Mouse (Mus musculus): ENCODE measurements around the gene Man1c1. TPM values are rescaled to one million over a fixed set of nuclear protein-coding genes. Genes with fewer than 3 reads are reported as not detected.

Man1c1 gene
- polyA plus RNA-seq, 1 experiment from 2014 or later: 4.5 TPM

- Histone ChIP-seq H3K4me3 (no peak overlapping the region), H3K27ac (no peak overlapping the region), H3K4me2 (replicated peaks) (no peak overlapping the region), H3K9ac (no peak overlapping the region), H3K9me3 (no peaks in the 10 kb centered on the region), H3K36me3 (no peaks in the 10 kb centered on the region), H3K4me1 (peaks cover 9% of the 10 kb centered on the region), H3K27me3 (no peaks in the 10 kb centered on the region)
- WGBS: 74% methylated on average over 10 of the region's 10 CpGs
- ATAC-seq (ENCODE audit: insufficient number of reproducible peaks, insufficient read depth, low FRiP score, low TSS enrichment): no peak
These were observed 107.0 kb downstream of the Man1c1 start for GRCm38 (mm10) chr4:134596816-134597692.

- no peak overlapping the region for H3K9ac ChIP-seq
- no peaks in the 10 kb centered on the region for H3K27me3 ChIP-seq
- no peak overlapping the region for H3K27ac ChIP-seq
- ATAC-seq (ENCODE audit: insufficient number of reproducible peaks, insufficient read depth, low FRiP score, low TSS enrichment): no peak
- no peak overlapping the region for H3K4me3 ChIP-seq
- 0 out of 2 replicates have a peak, but pooled peaks cover 3% of the 10 kb centered on the region for H3K4me1 ChIP-seq
- no peaks in the 10 kb centered on the region for H3K9me3 ChIP-seq
- WGBS: 89% methylated on average over 10 of the region's 10 CpGs
- no peaks in the 10 kb centered on the region for H3K36me3 ChIP-seq
- no peak overlapping the region for H3K4me2 ChIP-seq (replicated peaks)
These were observed 109.2 kb downstream of the Man1c1 start for GRCm38 (mm10) chr4:134594731-134595439.

- 0 out of 2 replicates have a peak, but pooled peaks cover 3% of the 10 kb centered on the region for H3K4me1 ChIP-seq
- no peak overlapping the region for H3K27ac ChIP-seq
- no peaks in the 10 kb centered on the region for H3K9me3 ChIP-seq
- H3K4me2 ChIP-seq (replicated peaks): no peak overlapping the region
- H3K4me3 ChIP-seq: no peak overlapping the region
- WGBS: 71% methylated on average over 4 of the region's 4 CpGs
- H3K36me3 ChIP-seq: no peaks in the 10 kb centered on the region
- H3K27me3 ChIP-seq: no peaks in the 10 kb centered on the region
- no peak for ATAC-seq (ENCODE audit: insufficient number of reproducible peaks, insufficient read depth, low FRiP score, low TSS enrichment)
- H3K9ac ChIP-seq: no peak overlapping the region
These were observed 111.6 kb downstream of the Man1c1 start for GRCm38 (mm10) chr4:134592442-134592841.

- no peak overlapping the region for H3K4me3 ChIP-seq
- peak; percentile 22; the same call in 1 of the 2 replicates for ATAC-seq (ENCODE audit: insufficient number of reproducible peaks, insufficient read depth, low FRiP score, low TSS enrichment)
- H3K9me3 ChIP-seq: no peaks in the 10 kb centered on the region
- WGBS: 49% methylated on average over 11 of the region's 11 CpGs
- H3K36me3 ChIP-seq: no peaks in the 10 kb centered on the region
- H3K27ac ChIP-seq: no peak overlapping the region
- 0 out of 2 replicates have a peak, but pooled peaks cover 3% of the 10 kb centered on the region for H3K4me1 ChIP-seq
- H3K27me3 ChIP-seq: no peaks in the 10 kb centered on the region
- no peak overlapping the region for H3K9ac ChIP-seq
- no peak overlapping the region for H3K4me2 ChIP-seq (replicated peaks)
These were observed 112.5 kb downstream of the Man1c1 start for GRCm38 (mm10) chr4:134591506-134592061.

GRCm38 (mm10) chr4:134590227-134590926, 113.7 kb downstream of the Man1c1 start:
- no peak for ATAC-seq (ENCODE audit: insufficient number of reproducible peaks, insufficient read depth, low FRiP score, low TSS enrichment)
- no peak overlapping the region for H3K4me3 ChIP-seq
- WGBS: 79% methylated on average over 10 of the region's 10 CpGs

GRCm38 (mm10) chr4:134589786-134590185, 114.3 kb downstream of the Man1c1 start:
- Histone ChIP-seq H3K4me3 (no peak overlapping the region), H3K9me3 (no peaks in the 10 kb centered on the region), H3K4me1 (0 out of 2 replicates have a peak, but pooled peaks cover 3% of the 10 kb centered on the region), H3K9ac (no peak overlapping the region), H3K27me3 (no peaks in the 10 kb centered on the region), H3K4me2 (replicated peaks) (no peak overlapping the region), H3K36me3 (no peaks in the 10 kb centered on the region), H3K27ac (no peak overlapping the region)
- ATAC-seq (ENCODE audit: insufficient number of reproducible peaks, insufficient read depth, low FRiP score, low TSS enrichment): no peak
- WGBS: 70% methylated on average over 9 of the region's 9 CpGs

More at GRCm38 (mm10) chr4:134590227-134590926, 113.7 kb downstream of the Man1c1 start:
- Histone ChIP-seq H3K4me2 (replicated peaks) (no peak overlapping the region), H3K27me3 (no peaks in the 10 kb centered on the region), H3K9ac (no peak overlapping the region), H3K36me3 (no peaks in the 10 kb centered on the region), H3K27ac (no peak overlapping the region), H3K4me1 (0 out of 2 replicates have a peak, but pooled peaks cover 3% of the 10 kb centered on the region), H3K9me3 (no peaks in the 10 kb centered on the region)

- WGBS: 95% methylated on average over 5 of the region's 5 CpGs
- H3K27me3 ChIP-seq: no peaks in the 10 kb centered on the region
- no peak for ATAC-seq (ENCODE audit: insufficient number of reproducible peaks, insufficient read depth, low FRiP score, low TSS enrichment)
- 0 out of 2 replicates have a peak, but pooled peaks cover 3% of the 10 kb centered on the region for H3K4me1 ChIP-seq
- H3K27ac ChIP-seq: no peak overlapping the region
- no peak overlapping the region for H3K4me3 ChIP-seq
- no peak overlapping the region for H3K9ac ChIP-seq
- H3K36me3 ChIP-seq: no peaks in the 10 kb centered on the region
- no peaks in the 10 kb centered on the region for H3K9me3 ChIP-seq
- no peak overlapping the region for H3K4me2 ChIP-seq (replicated peaks)
These were observed 115.1 kb downstream of the Man1c1 start for GRCm38 (mm10) chr4:134588951-134589350.

- 0 out of 2 replicates have a peak, but pooled peaks cover 3% of the 10 kb centered on the region for H3K4me1 ChIP-seq
- WGBS: 84% methylated on average over 9 of the region's 9 CpGs
- ATAC-seq (ENCODE audit: insufficient number of reproducible peaks, insufficient read depth, low FRiP score, low TSS enrichment): no peak
These were observed 115.8 kb downstream of the Man1c1 start for GRCm38 (mm10) chr4:134588287-134588686.

GRCm38 (mm10) chr4:134587636-134588197, 116.4 kb downstream of the Man1c1 start:
- no peak overlapping the region for H3K4me3 ChIP-seq
- H3K36me3 ChIP-seq: no peaks in the 10 kb centered on the region
- no peak overlapping the region for H3K27ac ChIP-seq
- H3K4me1 ChIP-seq: 0 out of 2 replicates have a peak, but pooled peaks cover 3% of the 10 kb centered on the region
- no peak overlapping the region for H3K4me2 ChIP-seq (replicated peaks)
- no peaks in the 10 kb centered on the region for H3K9me3 ChIP-seq
- WGBS: 66% methylated on average over 11 of the region's 11 CpGs
- no peak for ATAC-seq (ENCODE audit: insufficient number of reproducible peaks, insufficient read depth, low FRiP score, low TSS enrichment)
- H3K27me3 ChIP-seq: no peaks in the 10 kb centered on the region
- no peak overlapping the region for H3K9ac ChIP-seq

More at GRCm38 (mm10) chr4:134588287-134588686, 115.8 kb downstream of the Man1c1 start:
- Histone ChIP-seq H3K9me3 (no peaks in the 10 kb centered on the region), H3K9ac (no peak overlapping the region), H3K27me3 (no peaks in the 10 kb centered on the region), H3K4me2 (replicated peaks) (no peak overlapping the region), H3K36me3 (no peaks in the 10 kb centered on the region), H3K27ac (no peak overlapping the region), H3K4me3 (no peak overlapping the region)

- Histone ChIP-seq H3K4me3 (no peak overlapping the region), H3K36me3 (no peaks in the 10 kb centered on the region)
- 79% methylated on average over 1 of the region's 1 CpGs for WGBS
These were observed 117.5 kb downstream of the Man1c1 start for GRCm38 (mm10) chr4:134586631-134587030.

GRCm38 (mm10) chr4:134586126-134586525, 118.0 kb downstream of the Man1c1 start:
- Histone ChIP-seq H3K9me3 (no peaks in the 10 kb centered on the region), H3K36me3 (no peaks in the 10 kb centered on the region), H3K4me3 (no peak overlapping the region), H3K27me3 (no peaks in the 10 kb centered on the region), H3K4me2 (replicated peaks) (no peak overlapping the region), H3K4me1 (no peaks in the 10 kb centered on the region), H3K27ac (no peak overlapping the region), H3K9ac (no peak overlapping the region)
- no peak for ATAC-seq (ENCODE audit: insufficient number of reproducible peaks, insufficient read depth, low FRiP score, low TSS enrichment)
- 83% methylated on average over 7 of the region's 7 CpGs for WGBS

More at GRCm38 (mm10) chr4:134586631-134587030, 117.5 kb downstream of the Man1c1 start:
- Histone ChIP-seq H3K4me1 (0 out of 2 replicates have a peak, but pooled peaks cover under 1% of the 10 kb centered on the region), H3K4me2 (replicated peaks) (no peak overlapping the region), H3K27ac (no peak overlapping the region), H3K9ac (no peak overlapping the region), H3K9me3 (no peaks in the 10 kb centered on the region), H3K27me3 (no peaks in the 10 kb centered on the region)
- no peak for ATAC-seq (ENCODE audit: insufficient number of reproducible peaks, insufficient read depth, low FRiP score, low TSS enrichment)

All from embryonic facial prominence, embryonic 12.5 days (tissue).